Mouse (Mus musculus) G1E (cell line): ENCODE measurements around the gene Arhgap19. TPM values are rescaled to one million over a fixed set of nuclear protein-coding genes. Genes with fewer than 3 reads are reported as not detected.

ENCODE experiments used
- ATAC-seq: 2 replicates; pipeline ENCODE4 v1.8.0; 2016; ENCODE audit warnings: mild to moderate bottlenecking; ENCODE audit not compliant: insufficient number of reproducible peaks, poor library complexity, low FRiP score, severe bottlenecking; ENCODE audit errors: extremely low read depth
- DNase-seq: peaks from one replicate; pipeline ENCODE4 v3.0.0; 2012; ENCODE audit warnings: low spot score
- H3K27me3 ChIP-seq: 2 replicates; pipeline ENCODE4 v1.6.1; 2012; ENCODE audit warnings: mild to moderate bottlenecking, low read length, inconsistent platforms; ENCODE audit not compliant: insufficient read depth
- H3K36me3 ChIP-seq: replicated peaks from 2 replicates; pipeline ENCODE3; 2012; ENCODE audit warnings: mild to moderate bottlenecking, inconsistent platforms
- H3K4me1 ChIP-seq: 2 replicates; pipeline ENCODE4 v1.6.1; 2012; ENCODE audit warnings: low read depth, low read length, inconsistent platforms, mixed read lengths; ENCODE audit not compliant: insufficient read depth
- H3K4me3 ChIP-seq: 2 replicates; pipeline ENCODE4 v1.5.1; 2012; ENCODE audit warnings: low read depth, mild to moderate bottlenecking, inconsistent platforms, low read length, moderate library complexity, mixed read lengths
- H3K9me3 ChIP-seq: replicated peaks from 2 replicates; pipeline ENCODE4 v1.6.1; 2012; ENCODE audit warnings: inconsistent platforms
- CTCF ChIP-seq: IDR thresholded peaks from 2 replicates; pipeline ENCODE4 v1.5.1; 2012; ENCODE audit warnings: low read depth, low read length, inconsistent platforms, mixed read lengths
- GATA1 ChIP-seq: IDR thresholded peaks from 2 replicates; pipeline ENCODE4 v1.6.1; 2012; ENCODE audit warnings: borderline replicate concordance, low read length, inconsistent platforms, mixed read lengths
- GATA2 ChIP-seq: IDR thresholded peaks from 2 replicates; pipeline ENCODE4 v1.6.1; 2012; ENCODE audit warnings: low read depth, low read length, inconsistent platforms, borderline replicate concordance
- POLR2AphosphoS5 ChIP-seq: IDR thresholded peaks from 2 replicates; pipeline ENCODE4 v1.6.1; 2012; ENCODE audit warnings: low read depth, low read length, inconsistent platforms; ENCODE audit not compliant: insufficient replicate concordance
- TAL1 ChIP-seq: conservative IDR thresholded peaks from 2 replicates; pipeline ENCODE4 v1.6.1; 2012; ENCODE audit warnings: low read depth, low read length, inconsistent platforms, mixed read lengths
- polyA plus RNA-seq: library from polyadenylated mRNA; stranded (reverse); fragments of >175 nt; gene quantifications from 2 replicates; pipeline ENCODE4 v1.2.3, GENCODE M21; 2012
- total RNA-seq, 2 experiments: library from RNA; stranded (forward) in 1 of 2; stranded (reverse) in 1 of 2; fragments of 200-1000 nt in 1 of 2; fragments of >200 nt in 1 of 2; fragmentation: Nextera tagmentation in 1 of 2; gene quantifications; 2 replicates each; pipeline ENCODE4 v1.2.3; 2014 to 2017

The Arhgap19 gene
- total and polyA plus RNA-seq, 3 experiments = 9.0 to 95.6 (median 46.9) TPM

GRCm38 (mm10) chr19:41794901-41795300, 6.9 kb downstream of the Arhgap19 start:
- no peak for DNase-seq
- ATAC-seq = no peak
- Histone ChIP-seq H3K4me1 (peaks cover 74% of the 10 kb centered on the region), H3K36me3 (peaks cover 49% of the 10 kb centered on the region), H3K27me3 (no peaks in the 10 kb centered on the region), H3K9me3 (no peaks in the 10 kb centered on the region), H3K4me3 (no peak overlapping the region)
- TF ChIP-seq CTCF = no peak
- TF ChIP-seq GATA1 = no peak
- no peak for TF ChIP-seq POLR2AphosphoS5

- no peaks in the 10 kb centered on the region for H3K9me3 ChIP-seq
- H3K4me3 ChIP-seq = no peak overlapping the region
- H3K4me1 ChIP-seq = peaks cover 72% of the 10 kb centered on the region
- DNase-seq = no peak
- peaks cover 54% of the 10 kb centered on the region for H3K36me3 ChIP-seq
- TF ChIP-seq CTCF (no peak), GATA1 (no peak), POLR2AphosphoS5 (no peak), GATA2 (no peak), TAL1 (no peak)
- H3K27me3 ChIP-seq = no peaks in the 10 kb centered on the region
- ATAC-seq = no peak
Observed at GRCm38 (mm10) chr19:41794017-41794416, 7.8 kb downstream of the Arhgap19 start.

GRCm38 (mm10) chr19:41792934-41793486, 8.8 kb downstream of the Arhgap19 start:
- H3K9me3 ChIP-seq = no peaks in the 10 kb centered on the region
- TF ChIP-seq GATA2 (no peak), GATA1 (no peak), TAL1 (no peak), POLR2AphosphoS5 (no peak), CTCF (no peak)
- ATAC-seq (peak; percentile 58), DNase-seq (peak; percentile 11)
- H3K36me3 ChIP-seq = peaks cover 56% of the 10 kb centered on the region
- H3K4me3 ChIP-seq = peak overlapping the region; percentile 15; the same call in 1 of the 2 replicates
- H3K27me3 ChIP-seq = no peaks in the 10 kb centered on the region
- peaks cover 71% of the 10 kb centered on the region for H3K4me1 ChIP-seq

DNA sequence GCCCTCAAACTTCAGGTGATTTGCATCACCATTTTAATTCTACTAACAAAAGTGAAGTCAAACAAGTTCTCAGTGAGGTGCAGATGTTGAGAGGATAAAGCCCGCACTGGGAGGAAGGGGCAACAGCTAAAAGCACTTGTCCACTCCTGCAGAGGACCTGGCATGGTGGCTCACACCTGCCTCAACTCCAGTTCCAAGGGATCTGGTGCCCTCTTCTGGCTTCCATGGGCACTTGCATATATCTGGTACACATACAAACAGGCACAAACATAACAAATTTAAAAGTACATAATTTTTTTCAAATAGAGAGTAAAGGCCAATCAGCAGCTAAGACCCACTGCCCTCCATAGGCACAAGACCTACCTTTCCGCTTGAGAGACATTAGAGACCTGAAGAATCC, 10.5 kb downstream of the Arhgap19 start:
- peaks cover 55% of the 10 kb centered on the region for H3K36me3 ChIP-seq
- no peak for TF ChIP-seq POLR2AphosphoS5
- no peak for TF ChIP-seq GATA2
- peak; percentile 7; the same call in 1 of the 2 replicates for TF ChIP-seq CTCF
- no peak for TF ChIP-seq TAL1
- no peak for TF ChIP-seq GATA1
- H3K4me3 ChIP-seq = no peak overlapping the region
- H3K9me3 ChIP-seq = no peaks in the 10 kb centered on the region
- ATAC-seq (no peak), DNase-seq (no peak)
- H3K4me1 ChIP-seq = peaks cover 65% of the 10 kb centered on the region
- no peaks in the 10 kb centered on the region for H3K27me3 ChIP-seq

GRCm38 (mm10) chr19:41789110-41789961, 12.5 kb downstream of the Arhgap19 start:
- ATAC-seq (no peak), DNase-seq (no peak)
- Histone ChIP-seq H3K36me3 (peaks cover 67% of the 10 kb centered on the region), H3K4me3 (no peak overlapping the region), H3K9me3 (no peaks in the 10 kb centered on the region), H3K4me1 (peaks cover 55% of the 10 kb centered on the region), H3K27me3 (no peaks in the 10 kb centered on the region)
- TF ChIP-seq POLR2AphosphoS5 (no peak), GATA2 (no peak), TAL1 (no peak), GATA1 (no peak), CTCF (no peak)

DNA sequence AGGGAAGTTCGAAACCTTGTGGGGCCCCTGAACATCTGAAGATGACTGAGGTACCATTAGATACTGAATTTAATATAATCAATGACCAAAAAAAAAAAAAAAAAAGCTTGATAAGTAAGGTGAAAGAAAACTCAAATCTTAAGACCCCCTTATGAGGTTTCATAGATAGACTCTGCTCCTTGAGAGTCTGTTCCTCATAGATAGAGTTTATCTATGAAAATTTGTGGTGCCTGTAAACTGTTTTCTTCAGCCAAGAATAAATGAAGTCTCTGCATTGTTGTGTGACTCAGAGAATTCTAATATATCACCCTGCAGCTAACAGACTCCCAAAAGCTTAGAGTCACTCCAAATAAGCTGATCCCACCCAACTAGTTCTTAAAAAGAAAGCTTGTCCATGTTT, 15.0 kb downstream of the Arhgap19 start:
- Histone ChIP-seq H3K4me3 (no peak overlapping the region), H3K4me1 (peaks cover 33% of the 10 kb centered on the region), H3K9me3 (no peaks in the 10 kb centered on the region), H3K27me3 (no peaks in the 10 kb centered on the region), H3K36me3 (peaks cover 80% of the 10 kb centered on the region)
- TF ChIP-seq CTCF (no peak), GATA2 (no peak), POLR2AphosphoS5 (no peak), TAL1 (no peak)
- ATAC-seq = no peak
- no peak for DNase-seq
